Mouse (Mus musculus) spleen, adult 12 weeks (tissue): ENCODE data around the gene Naa80.
"Not testable (repeated sequence)": the region's sequence is repeated elsewhere in the genome, so short reads cannot be mapped to it uniquely, and the experiment has no call there.

ENCODE experiments used
- DNase-seq: peaks from one replicate; pipeline ENCODE4 v3.0.0; 2022; ENCODE audit warnings: low spot score

Gene Naa80

GRCm38 (mm10) chr9:107573774-107574173 is 4.9 kb upstream of the Naa80 start:
- DNase-seq = not testable (repeated sequence)

DNA sequence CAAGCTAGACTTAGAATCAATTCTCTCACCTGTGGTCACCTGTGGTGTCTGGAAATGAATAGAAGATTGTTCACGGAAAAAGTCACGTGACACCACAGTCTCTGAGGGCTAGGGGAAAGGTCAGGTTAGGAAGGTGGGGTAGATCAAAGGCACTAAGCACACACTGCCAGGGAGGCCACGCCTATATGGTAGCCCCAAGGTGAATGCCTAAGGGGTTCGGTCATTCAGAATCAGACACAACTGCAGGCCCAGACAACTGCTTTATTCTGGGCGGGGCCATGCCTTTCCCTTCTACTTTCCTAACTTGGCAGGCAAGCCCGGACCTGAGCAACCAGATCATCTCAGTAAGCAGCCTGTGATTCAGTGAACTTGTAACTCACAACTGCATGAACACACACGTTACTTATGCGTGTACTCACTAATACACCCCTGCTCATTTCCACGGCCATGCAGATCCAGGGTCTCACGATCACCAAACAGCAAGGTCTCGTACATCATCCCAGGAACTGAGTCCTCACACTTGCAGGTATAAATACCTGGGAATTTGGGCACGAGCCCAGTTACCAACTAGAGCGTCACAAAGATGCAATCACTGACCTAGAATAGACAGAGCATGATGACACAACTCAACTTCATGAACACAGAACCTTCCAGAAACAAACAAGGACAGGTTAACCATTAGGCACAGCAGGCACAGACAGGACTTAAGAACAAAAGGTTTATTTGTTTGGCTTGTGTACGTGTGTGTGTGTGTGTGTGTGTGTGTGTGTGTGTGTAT is 2.9 kb upstream of the Naa80 start:
- no peak for DNase-seq

DNA sequence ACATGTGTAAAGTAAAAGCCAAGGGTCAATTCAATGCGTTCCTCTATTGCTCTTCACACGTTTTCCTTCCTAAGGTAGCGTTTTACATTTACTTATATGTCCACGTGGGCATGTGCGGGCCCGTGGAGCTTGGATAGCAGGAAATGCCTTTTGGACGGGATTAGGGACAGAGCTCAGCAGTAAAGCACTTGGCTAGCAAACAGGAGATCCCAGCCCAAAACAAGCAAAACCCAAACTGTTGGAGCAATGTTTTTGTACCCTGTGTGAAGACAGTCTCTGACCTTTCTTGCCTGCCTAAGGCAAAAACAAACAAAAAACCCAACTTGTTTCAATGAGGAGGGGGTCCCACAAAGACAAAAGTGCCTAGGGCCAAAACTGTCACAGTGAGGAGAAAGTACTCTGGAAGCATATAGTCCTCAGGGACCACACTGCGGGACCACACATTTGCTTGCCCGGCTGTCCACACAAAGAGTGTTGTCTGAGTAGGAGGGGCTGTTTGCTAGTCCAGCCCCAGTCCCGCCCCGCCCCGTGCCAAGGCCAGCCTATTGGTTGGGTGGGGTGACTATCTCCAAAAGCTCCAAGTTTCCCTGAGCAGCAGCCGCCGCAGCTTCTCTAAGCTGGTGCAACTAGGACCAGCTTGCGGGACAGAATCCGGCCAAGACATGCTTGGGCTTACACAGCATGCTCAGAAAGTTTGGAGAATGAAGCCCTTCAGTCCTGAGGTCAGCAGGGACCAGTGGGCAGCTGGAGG is 2.2 kb upstream of the Naa80 start, which contains the start of gene Hyal1:
Gene Hyal1, plus strand, starts transcription at position 571 of the 751 bp plus-strand sequence.
- DNase-seq = peak; percentile 64

GRCm38 (mm10) chr9:107577871-107578270 is 816 bp upstream of the Naa80 start:
- no peak for DNase-seq

- DNase-seq = no peak
These were observed 575 bp downstream of the Naa80 start for GRCm38 (mm10) chr9:107579023-107579900.

GRCm38 (mm10) chr9:107580501-107581317 is 2.0 kb downstream of the Naa80 start, which contains the start of gene Hyal3:
TSS of gene Hyal3 (plus strand) at chr9:107580818.
- DNase-seq = peak; percentile 76

GRCm38 (mm10) chr9:107581584-107581983 is 2.9 kb downstream of the Naa80 start:
- no peak for DNase-seq

DNA sequence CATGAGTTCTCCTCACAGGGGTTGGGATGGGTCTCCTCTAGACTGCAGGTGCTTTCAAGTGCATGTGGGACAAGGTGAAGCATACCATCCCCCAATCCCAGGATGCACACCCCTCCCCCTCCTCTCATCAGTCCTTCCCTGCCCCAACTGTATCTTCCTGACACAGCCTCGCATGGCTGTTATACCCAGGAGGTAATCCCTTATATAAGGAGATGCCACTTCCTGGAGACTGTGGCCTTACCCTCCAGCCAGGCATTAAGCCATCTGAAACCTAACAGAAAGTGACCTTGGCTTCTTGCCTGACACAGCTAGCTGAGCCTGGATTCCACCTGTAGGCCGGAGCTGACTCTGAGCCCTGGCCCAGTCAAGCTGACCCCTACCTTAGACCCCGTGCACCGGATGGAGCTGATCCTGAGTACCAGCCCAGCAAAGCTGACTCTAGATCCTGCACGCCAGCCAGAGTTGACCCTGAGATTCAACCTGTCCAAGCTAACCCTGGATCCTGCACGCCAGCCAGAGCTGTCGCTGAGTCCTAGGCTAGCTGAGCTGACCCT is 3.9 kb downstream of the Naa80 start:
- no peak for DNase-seq

GRCm38 (mm10) chr9:107583174-107583573 is 4.5 kb downstream of the Naa80 start:
- DNase-seq = no peak

DNA sequence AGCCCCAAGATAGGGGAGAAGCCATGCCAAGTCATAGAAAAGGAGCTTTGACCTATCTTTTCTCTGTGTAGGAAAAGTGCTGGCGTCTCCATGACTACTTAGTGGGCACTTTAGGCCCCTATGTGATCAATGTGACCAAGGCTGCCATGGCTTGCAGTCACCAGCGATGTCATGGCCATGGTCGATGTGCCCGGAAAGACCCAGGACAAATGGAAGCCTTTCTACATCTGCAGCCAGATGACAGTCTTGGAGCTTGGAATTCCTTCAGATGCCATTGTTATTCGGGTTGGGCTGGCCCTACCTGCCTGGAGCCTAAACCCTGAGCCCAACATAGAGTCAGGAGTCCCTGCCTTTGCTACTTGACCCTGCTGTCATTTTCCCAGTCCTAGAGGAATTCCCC is 7.8 kb downstream of the Naa80 start:
- DNase-seq = no peak

DNA sequence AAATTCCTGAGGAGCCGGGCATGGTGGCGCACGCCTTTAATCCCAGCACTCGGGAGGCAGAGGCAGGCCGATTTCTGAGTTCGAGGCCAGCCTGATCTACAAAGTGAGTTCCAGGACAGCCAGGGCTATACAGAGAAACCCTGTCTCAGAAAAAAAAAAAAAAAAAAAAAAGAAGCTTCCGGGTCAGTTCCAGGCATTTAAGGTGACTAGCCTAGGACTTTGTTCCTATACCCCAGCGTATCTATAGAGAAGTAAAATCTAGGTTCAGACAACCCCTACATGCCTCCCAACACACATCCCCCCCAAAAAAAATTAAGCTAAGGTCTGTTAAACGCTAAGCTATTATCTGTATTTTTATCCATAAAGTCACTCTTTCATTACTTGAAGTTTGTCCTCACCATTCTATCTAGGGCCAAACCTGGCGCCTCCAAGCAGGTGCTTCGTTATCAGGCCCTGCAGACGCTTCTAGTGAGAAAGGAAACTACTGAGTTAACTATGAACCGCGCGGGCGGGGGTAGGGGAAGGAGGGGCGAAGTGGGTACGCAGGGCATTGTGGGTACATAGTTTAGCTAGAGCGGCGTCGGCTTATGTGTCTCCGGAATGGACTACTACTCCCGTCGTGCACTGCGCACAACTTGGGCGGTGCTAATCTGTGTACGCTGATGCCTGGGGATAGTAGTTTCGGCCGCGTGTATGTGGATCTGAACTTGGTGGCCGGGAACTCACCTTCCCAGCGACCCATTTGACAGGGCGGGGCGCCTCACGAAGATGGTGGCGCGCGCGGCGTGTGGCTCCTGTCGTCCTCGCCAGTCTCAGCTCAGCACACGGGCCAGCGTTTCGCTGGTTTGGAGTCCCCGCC is 8.5 kb downstream of the Naa80 start, which contains the start of gene Ifrd2:
Gene Ifrd2, plus strand, starts transcription at position 669 of the 859 bp plus-strand sequence.
- DNase-seq = peak; percentile 92

DNA sequence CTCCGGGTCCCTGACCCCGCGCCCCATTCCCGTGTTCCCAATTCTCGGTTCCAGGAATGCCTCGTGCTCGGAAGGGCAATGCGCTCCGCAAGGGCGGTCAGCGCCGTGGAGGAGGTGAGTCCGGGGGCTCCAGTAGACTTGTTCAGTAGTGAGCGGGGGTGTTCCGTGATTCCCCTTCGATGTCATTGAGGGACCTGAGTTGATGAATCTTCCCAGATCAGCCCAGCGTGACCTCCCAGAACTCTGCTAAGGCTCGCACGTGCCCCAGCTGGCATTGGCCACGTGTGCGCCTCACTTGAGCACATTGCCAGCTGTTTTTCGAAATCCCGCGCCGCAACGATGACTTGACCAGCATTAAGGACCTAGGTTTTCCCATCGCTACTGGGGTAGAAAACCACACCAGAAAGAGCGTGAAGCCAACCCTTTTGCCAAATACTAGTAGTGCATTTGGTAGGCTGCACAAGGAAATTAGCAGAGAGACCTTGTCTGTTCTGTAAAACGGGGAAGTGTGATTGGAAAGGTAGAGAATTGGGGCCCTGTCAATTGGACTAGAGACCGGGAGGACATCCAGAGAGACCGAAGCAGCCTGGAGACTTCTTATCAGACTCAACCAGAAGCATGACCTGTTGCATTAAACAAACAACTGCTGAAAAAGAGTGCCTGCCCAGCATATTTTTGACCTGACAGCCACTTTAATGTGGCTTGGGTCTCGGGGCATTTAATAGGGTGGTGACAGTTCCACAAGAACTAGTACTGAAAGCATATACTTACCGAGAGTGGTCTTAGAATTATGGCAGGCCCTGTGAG is 9.3 kb downstream of the Naa80 start:
- DNase-seq = no peak

DNA sequence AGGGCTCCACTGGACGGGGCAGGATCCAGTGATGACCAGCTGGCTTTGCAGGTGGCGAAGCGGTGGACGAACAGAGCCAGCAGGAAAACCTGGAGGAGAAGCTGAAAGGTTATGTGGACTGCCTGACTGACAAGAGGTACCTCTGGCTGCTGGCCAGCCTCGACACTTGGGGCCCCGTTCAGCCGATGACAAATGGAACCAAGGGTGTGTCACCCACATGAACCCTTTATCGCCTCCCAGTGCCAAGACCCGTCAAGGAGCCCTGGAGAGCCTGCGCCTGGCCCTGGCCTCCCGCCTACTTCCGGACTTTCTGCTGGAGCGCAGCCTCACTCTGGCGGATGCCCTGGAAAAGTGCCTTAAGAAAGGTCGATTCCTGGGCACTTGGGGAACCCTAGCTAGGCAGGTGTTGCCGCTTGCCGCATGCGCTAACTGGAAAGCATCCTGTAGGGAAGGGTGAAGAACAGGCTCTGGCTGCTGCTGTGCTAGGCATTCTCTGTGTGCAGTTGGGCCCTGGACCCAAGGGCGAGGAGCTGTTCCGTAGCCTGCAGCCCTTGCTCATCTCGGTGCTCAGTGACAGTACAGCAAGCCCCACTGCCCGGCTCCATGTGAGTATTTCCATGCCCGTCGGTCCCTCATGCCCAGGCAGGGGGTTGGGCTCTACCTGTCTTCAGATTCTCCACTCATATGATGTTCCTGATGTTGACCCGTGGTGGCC is 11.5 kb downstream of the Naa80 start:
- peak; percentile 68 for DNase-seq

DNA sequence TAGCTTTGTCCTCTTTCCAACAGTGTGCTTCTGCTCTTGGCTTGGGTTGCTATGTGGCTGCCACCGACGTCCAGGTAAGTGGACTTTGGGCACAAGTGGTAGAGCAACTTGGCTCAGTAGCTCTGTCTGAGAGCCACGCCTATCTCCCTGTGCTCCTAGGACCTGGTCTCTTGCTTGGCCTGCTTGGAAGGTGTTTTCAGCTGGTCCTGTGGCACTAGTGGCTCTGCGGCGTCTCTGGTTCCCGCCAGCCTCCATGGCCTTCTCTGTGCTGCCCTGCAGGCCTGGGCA is 12.0 kb downstream of the Naa80 start:
- no peak for DNase-seq

GRCm38 (mm10) chr9:107593101-107593976 is 14.7 kb downstream of the Naa80 start:
- no peak for DNase-seq

- no peak for DNase-seq
These were observed 15.8 kb downstream of the Naa80 start for GRCm38 (mm10) chr9:107594281-107595062.
